Mouse (Mus musculus) G1E (cell line): ENCODE measurements around the gene Rsbn1. TPM values are rescaled to one million over a fixed set of nuclear protein-coding genes. Genes with fewer than 3 reads are reported as not detected.
A peak's percentile ranks its signal among the peaks of the same experiment; 100 is the strongest.

Experiments used
- ATAC-seq: 2 replicates; pipeline ENCODE4 v1.8.0; 2016; ENCODE audit warnings: mild to moderate bottlenecking; ENCODE audit not compliant: insufficient number of reproducible peaks, poor library complexity, low FRiP score, severe bottlenecking; ENCODE audit errors: extremely low read depth
- DNase-seq: peaks from one replicate; pipeline ENCODE4 v3.0.0; 2012; ENCODE audit warnings: low spot score
- H3K27me3 ChIP-seq: 2 replicates; pipeline ENCODE4 v1.6.1; 2012; ENCODE audit warnings: mild to moderate bottlenecking, low read length, inconsistent platforms; ENCODE audit not compliant: insufficient read depth
- H3K36me3 ChIP-seq: replicated peaks from 2 replicates; pipeline ENCODE3; 2012; ENCODE audit warnings: mild to moderate bottlenecking, inconsistent platforms
- H3K4me1 ChIP-seq: 2 replicates; pipeline ENCODE4 v1.6.1; 2012; ENCODE audit warnings: low read depth, low read length, inconsistent platforms, mixed read lengths; ENCODE audit not compliant: insufficient read depth
- H3K4me3 ChIP-seq: 2 replicates; pipeline ENCODE4 v1.5.1; 2012; ENCODE audit warnings: low read depth, mild to moderate bottlenecking, inconsistent platforms, low read length, moderate library complexity, mixed read lengths
- H3K9me3 ChIP-seq: replicated peaks from 2 replicates; pipeline ENCODE4 v1.6.1; 2012; ENCODE audit warnings: inconsistent platforms
- CTCF ChIP-seq: IDR thresholded peaks from 2 replicates; pipeline ENCODE4 v1.5.1; 2012; ENCODE audit warnings: low read depth, low read length, inconsistent platforms, mixed read lengths
- GATA1 ChIP-seq: IDR thresholded peaks from 2 replicates; pipeline ENCODE4 v1.6.1; 2012; ENCODE audit warnings: borderline replicate concordance, low read length, inconsistent platforms, mixed read lengths
- GATA2 ChIP-seq: IDR thresholded peaks from 2 replicates; pipeline ENCODE4 v1.6.1; 2012; ENCODE audit warnings: low read depth, low read length, inconsistent platforms, borderline replicate concordance
- POLR2AphosphoS5 ChIP-seq: IDR thresholded peaks from 2 replicates; pipeline ENCODE4 v1.6.1; 2012; ENCODE audit warnings: low read depth, low read length, inconsistent platforms; ENCODE audit not compliant: insufficient replicate concordance
- TAL1 ChIP-seq: conservative IDR thresholded peaks from 2 replicates; pipeline ENCODE4 v1.6.1; 2012; ENCODE audit warnings: low read depth, low read length, inconsistent platforms, mixed read lengths
- polyA plus RNA-seq: library from polyadenylated mRNA; stranded (reverse); fragments of >175 nt; gene quantifications from 2 replicates; pipeline ENCODE4 v1.2.3, GENCODE M21; 2012
- total RNA-seq, 2 experiments: library from RNA; stranded (forward) in 1 of 2; stranded (reverse) in 1 of 2; fragments of 200-1000 nt in 1 of 2; fragments of >200 nt in 1 of 2; fragmentation: Nextera tagmentation in 1 of 2; gene quantifications; 2 replicates each; pipeline ENCODE4 v1.2.3; 2014 to 2017

Gene Rsbn1
- total and polyA plus RNA-seq, 3 experiments: 13.3 to 38.9 (median 34.7) TPM

DNA sequence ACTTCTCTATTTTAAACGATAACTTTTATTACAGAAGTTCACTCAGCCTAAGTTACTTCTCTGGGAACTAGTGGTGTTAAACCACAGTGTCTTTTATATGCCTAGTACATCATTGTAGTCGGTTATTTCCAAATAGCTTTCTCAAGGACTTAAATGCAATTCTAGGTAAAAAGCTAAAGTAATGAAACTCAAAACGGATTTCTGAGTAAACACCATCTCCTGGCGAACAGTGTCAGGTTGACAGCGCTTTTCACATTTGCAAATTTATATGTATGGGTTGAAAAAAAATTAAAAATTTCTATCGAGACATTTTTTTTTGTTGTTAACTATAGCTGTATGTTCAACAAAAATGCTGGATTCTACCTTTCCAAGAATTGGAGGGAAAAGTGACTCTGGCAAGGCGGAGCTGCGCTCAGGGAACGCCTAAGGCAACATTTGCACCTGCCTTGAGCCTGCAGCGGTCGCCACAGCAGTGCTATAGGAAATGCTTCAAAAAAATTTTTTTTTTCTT is 414 bp upstream of the Rsbn1 start:
- H3K4me1 ChIP-seq: peaks cover 4% of the 10 kb centered on the region; the same call in 1 of the 2 replicates
- no peak for ATAC-seq
- peak; percentile 12 for DNase-seq

DNA sequence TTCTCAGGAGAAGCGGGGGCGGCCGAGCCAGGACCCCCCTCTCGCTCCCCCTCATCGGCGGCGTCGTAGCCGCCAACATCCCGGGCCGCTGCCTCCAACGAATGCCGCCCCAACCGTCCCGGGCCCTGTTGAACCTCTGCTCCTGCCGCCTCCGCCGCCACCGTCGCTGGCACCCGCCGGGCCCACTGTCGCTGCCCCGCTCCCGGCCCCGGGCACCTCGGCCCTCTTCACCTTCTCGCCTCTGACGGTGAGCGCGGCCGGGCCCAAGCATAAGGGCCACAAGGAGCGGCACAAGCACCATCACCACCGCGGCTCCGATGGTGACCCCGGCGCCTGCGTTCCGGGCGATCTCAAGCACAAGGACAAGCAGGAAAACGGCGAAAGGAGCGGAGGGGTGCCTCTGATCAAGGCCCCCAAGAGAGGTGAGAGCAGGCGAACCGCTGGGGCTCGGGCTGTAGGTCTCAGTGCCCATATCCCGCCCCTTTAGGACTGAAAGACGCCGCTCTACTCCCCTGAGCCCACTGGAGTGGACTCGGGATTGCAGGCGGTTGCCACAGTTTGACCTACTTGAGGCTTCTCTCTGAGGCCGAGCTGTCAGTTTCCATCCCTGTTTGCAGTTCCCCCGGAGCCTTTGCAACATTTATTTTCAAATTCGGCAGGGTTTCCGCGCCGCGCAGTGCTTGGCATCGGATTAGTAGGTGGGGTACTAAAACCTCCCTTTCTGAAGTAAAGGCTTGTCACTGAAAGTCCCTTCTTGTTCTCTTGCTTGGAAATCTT is 1.0 kb downstream of the Rsbn1 start:
- Histone ChIP-seq H3K4me1 (peaks cover 8% of the 10 kb centered on the region), H3K36me3 (peaks cover 4% of the 10 kb centered on the region), H3K27me3 (no peaks in the 10 kb centered on the region), H3K9me3 (no peaks in the 10 kb centered on the region), H3K4me3 (peak overlapping the region; percentile 93)
- TF ChIP-seq GATA1 (no peak), TAL1 (no peak)
- DNase-seq (peak; percentile 11), ATAC-seq (no peak)

More for the DNA sequence above, 414 bp upstream of the Rsbn1 start:
- Histone ChIP-seq H3K27me3 (no peaks in the 10 kb centered on the region), H3K4me3 (peak overlapping the region; percentile 93), H3K36me3 (no peaks in the 10 kb centered on the region), H3K9me3 (no peaks in the 10 kb centered on the region)
- TF ChIP-seq POLR2AphosphoS5 (no peak), TAL1 (no peak), GATA2 (no peak), CTCF (no peak), GATA1 (no peak)

DNA sequence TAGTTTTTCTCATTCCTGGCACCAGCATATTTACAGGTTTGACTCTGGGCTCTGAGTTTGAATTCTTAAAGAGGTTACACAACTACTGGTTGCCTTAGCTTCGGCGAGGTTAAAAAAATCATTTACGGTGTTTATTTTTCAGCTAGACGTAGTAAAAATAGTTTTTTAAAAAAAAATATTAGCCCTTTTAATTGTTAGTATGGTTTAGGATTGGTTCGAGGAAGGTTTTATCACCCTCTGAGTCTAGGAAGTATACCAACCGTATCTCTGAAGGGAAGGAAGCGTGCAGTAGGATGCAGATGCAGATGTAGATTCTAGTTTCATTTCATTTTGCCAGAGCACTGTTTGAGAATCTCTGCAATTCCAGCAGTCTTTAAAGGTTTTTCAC is 1.6 kb downstream of the Rsbn1 start:
- TF ChIP-seq CTCF: no peak
- TF ChIP-seq GATA1: no peak
- no peak for TF ChIP-seq POLR2AphosphoS5
- H3K27me3 ChIP-seq: no peaks in the 10 kb centered on the region
- no peaks in the 10 kb centered on the region for H3K9me3 ChIP-seq
- DNase-seq (no peak), ATAC-seq (no peak)
- H3K4me1 ChIP-seq: peaks cover 11% of the 10 kb centered on the region
- peaks cover 8% of the 10 kb centered on the region for H3K36me3 ChIP-seq
- H3K4me3 ChIP-seq: peak overlapping the region; percentile 93

DNA sequence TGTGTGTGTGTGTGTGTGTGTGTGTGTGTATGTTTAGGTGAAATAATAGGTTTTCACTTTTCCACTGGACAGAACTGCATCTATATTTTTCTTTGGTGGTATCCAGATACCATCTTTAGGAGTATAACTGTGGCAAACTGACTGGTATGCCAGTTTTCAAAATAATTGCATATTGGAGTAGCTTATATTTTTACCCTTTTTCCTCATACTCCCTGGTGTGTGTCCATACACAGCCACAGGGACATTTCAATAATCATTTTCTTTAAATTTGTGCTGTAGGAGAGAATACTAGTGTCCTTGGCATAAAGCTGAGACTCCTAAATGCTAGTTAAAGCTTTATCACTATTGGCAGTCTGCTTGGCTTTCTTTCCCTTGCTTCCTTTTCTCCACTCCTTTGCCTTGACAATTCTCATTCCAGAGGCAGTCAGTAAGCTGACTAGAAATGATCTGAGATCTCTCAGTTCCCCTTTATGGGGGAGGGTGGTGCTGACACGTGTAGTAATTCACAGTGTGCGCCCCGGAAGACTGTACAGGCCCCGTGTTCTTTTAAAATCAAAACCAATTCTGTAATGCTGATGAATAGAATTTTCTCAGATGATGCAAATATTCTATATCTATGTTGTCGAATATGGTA is 2.4 kb downstream of the Rsbn1 start:
- peaks cover 10% of the 10 kb centered on the region for H3K36me3 ChIP-seq
- no peak for ATAC-seq
- TF ChIP-seq CTCF (no peak), TAL1 (no peak), GATA1 (no peak), POLR2AphosphoS5 (no peak), GATA2 (no peak)
- H3K9me3 ChIP-seq: no peaks in the 10 kb centered on the region
- H3K4me3 ChIP-seq: peak overlapping the region; percentile 93
- no peaks in the 10 kb centered on the region for H3K27me3 ChIP-seq
- H3K4me1 ChIP-seq: peaks cover 14% of the 10 kb centered on the region
- peak; percentile 18 for DNase-seq

- ATAC-seq (no peak), DNase-seq (no peak)
- Histone ChIP-seq H3K4me1 (peaks cover 19% of the 10 kb centered on the region), H3K9me3 (no peaks in the 10 kb centered on the region), H3K27me3 (no peaks in the 10 kb centered on the region), H3K36me3 (peaks cover 12% of the 10 kb centered on the region), H3K4me3 (peak overlapping the region; percentile 93)
- TF ChIP-seq GATA1 (no peak), CTCF (no peak), TAL1 (no peak), POLR2AphosphoS5 (no peak), GATA2 (no peak)
Measured at GRCm38 (mm10) chr3:103916839-103917237, 2.9 kb downstream of the Rsbn1 start.

DNA sequence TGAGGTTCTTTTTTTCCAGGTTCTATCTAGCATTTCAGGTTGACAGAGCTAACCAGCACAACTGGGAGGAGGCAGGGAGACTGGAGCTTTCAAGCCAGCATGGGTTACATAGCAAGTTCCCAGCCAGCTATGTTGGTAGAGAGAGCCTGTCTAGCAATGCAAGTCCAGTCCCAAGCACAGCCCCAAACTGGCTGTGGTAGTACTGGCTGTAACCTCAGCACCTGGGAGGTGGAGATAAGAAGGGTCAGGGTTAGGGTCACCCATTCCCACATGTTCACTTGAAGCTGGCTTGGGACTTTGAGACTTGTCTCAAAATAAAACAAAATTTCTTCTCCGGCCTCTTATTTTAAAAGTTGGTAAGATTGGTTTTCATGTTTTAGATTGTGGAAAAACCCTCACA is 6.2 kb downstream of the Rsbn1 start:
- peaks cover 38% of the 10 kb centered on the region for H3K4me1 ChIP-seq
- ATAC-seq: no peak
- no peak overlapping the region; the same call in 1 of the 2 replicates for H3K4me3 ChIP-seq

More for the DNA sequence above, 6.2 kb downstream of the Rsbn1 start:
- Histone ChIP-seq H3K9me3 (no peaks in the 10 kb centered on the region), H3K36me3 (peaks cover 18% of the 10 kb centered on the region), H3K27me3 (no peaks in the 10 kb centered on the region)
- TF ChIP-seq GATA1 (no peak), TAL1 (peak; percentile 76), CTCF (no peak), GATA2 (no peak)
- DNase-seq: peak; percentile 12
